Mouse (Mus musculus) heart, postnatal 0 days (tissue): Measurements from ENCODE around the gene Klhl26. TPM values are rescaled to one million over a fixed set of nuclear protein-coding genes. Genes with fewer than 3 reads are reported as not detected.

Source experiments
- ATAC-seq: fragments of 200-750 bp; cut with Nextera tagmentation; 2 replicates; pipeline ENCODE4 v1.8.0; 2017; ENCODE audit warnings: low read depth, moderate number of reproducible peaks, moderate library complexity; ENCODE audit not compliant: insufficient read depth
- DNase-seq: peaks from one replicate; pipeline ENCODE4 v3.0.0-alpha.2; 2016; ENCODE audit warnings: low spot score
- H3K27ac ChIP-seq: fragments of 300-500 bp; sonication (generic); 2 replicates; pipeline ENCODE4 v1.5.1; 2014; ENCODE audit warnings: low read depth, mild to moderate bottlenecking
- H3K27me3 ChIP-seq: fragments of 300-500 bp; sonication (generic); 2 replicates; pipeline ENCODE4 v1.6.1; 2014; ENCODE audit warnings: low read length, mixed read lengths; ENCODE audit not compliant: control insufficient read depth, insufficient read depth
- H3K36me3 ChIP-seq: fragments of 300-500 bp; sonication (generic); replicated peaks from 2 replicates; pipeline ENCODE4 v1.6.1; 2014; ENCODE audit warnings: low read length, mixed read lengths; ENCODE audit not compliant: control insufficient read depth, insufficient read depth
- H3K4me1 ChIP-seq: fragments of 300-500 bp; sonication (generic); 2 replicates; pipeline ENCODE4 v1.6.1; 2014; ENCODE audit warnings: antibody characterized with exemption; ENCODE audit not compliant: control insufficient read depth, insufficient read depth
- H3K4me2 ChIP-seq: fragments of 300-500 bp; sonication (generic); 2 replicates; pipeline ENCODE4 v1.6.1; 2014; ENCODE audit warnings: low read depth, mild to moderate bottlenecking, low read length, moderate library complexity
- H3K4me3 ChIP-seq: fragments of 300-500 bp; sonication (generic); 2 replicates; pipeline ENCODE4 v1.5.1; 2014; ENCODE audit warnings: low read depth, low read length
- H3K9ac ChIP-seq: fragments of 300-500 bp; sonication (generic); replicated peaks from 2 replicates; pipeline ENCODE4 v1.6.1; 2014; ENCODE audit warnings: low read depth, low read length, mixed read lengths
- H3K9me3 ChIP-seq: fragments of 300-500 bp; sonication (generic); replicated peaks from 2 replicates; pipeline ENCODE4 v1.6.1; 2016; ENCODE audit warnings: low read length; ENCODE audit not compliant: control insufficient read depth
- CTCF ChIP-seq: IDR thresholded peaks from 2 replicates; pipeline ENCODE4 v1.5.1; 2016; ENCODE audit warnings: antibody characterized with exemption, control low read depth, low read depth
- EP300 ChIP-seq: IDR thresholded peaks from 2 replicates; pipeline ENCODE4 v1.6.1; 2016; ENCODE audit warnings: antibody characterized with exemption, low read depth
- WGBS: fragments of 180-500 bp; shearing (Covaris S2); extraction: QIAGEN DNeasy Blood & Tissue Kit; methylation state at CpG from one replicate; pipeline ENCODE4 v1.1.7; 2014; 5-methylcytosine and 5-hydroxymethylcytosine counted together
- polyA plus RNA-seq: library from polyadenylated mRNA; unstranded; fragments of >200 nt; fragmentation: Nextera tagmentation; extraction: Ambion mirVana; gene quantifications from 2 replicates; pipeline ENCODE4 v1.2.1, GENCODE M21; 2015
- total RNA-seq: library from RNA; depleted of rRNA; stranded (reverse); fragments of >200 nt; gene quantifications from 2 replicates; pipeline ENCODE4 v1.2.3, GENCODE M21; 2014; ENCODE audit warnings: low replicate concordance

The Klhl26 gene
- total and polyA plus RNA-seq, 2 experiments from 2014 or later, result 8.7 to 22.6 TPM

- peak within 1 kb of the TSS; percentile 38 for H3K4me3 ChIP-seq
- H3K4me2 ChIP-seq, result peak within 1 kb of the TSS; percentile 57
- no peaks in the 10 kb centered on the region for H3K9me3 ChIP-seq
- H3K36me3 ChIP-seq, result no peaks in the 10 kb centered on the region
- peaks cover 15% of the 10 kb centered on the region for H3K4me1 ChIP-seq
- 8% methylated on average over 33 of the region's 33 CpGs for WGBS
- ATAC-seq (no peak), DNase-seq (no peak)
- no peak for TF ChIP-seq CTCF
- no peak for TF ChIP-seq EP300
- H3K27me3 ChIP-seq, result peaks cover 95% of the 10 kb centered on the region
- H3K27ac ChIP-seq, result no peak within 1 kb of the TSS
- H3K9ac ChIP-seq, result no peak within 1 kb of the TSS
Observed at GRCm38 (mm10) chr8:70486941-70487520, 10.3 kb upstream of the Klhl26 start, which contains the start of gene Tmem59l. Gene Tmem59l, minus strand, starts transcription at chr8:70487358.

GRCm38 (mm10) chr8:70486191-70486681 is 9.5 kb upstream of the Klhl26 start:
- Histone ChIP-seq H3K36me3 (no peaks in the 10 kb centered on the region), H3K4me3 (no peak overlapping the region), H3K9me3 (no peaks in the 10 kb centered on the region), H3K4me1 (peaks cover 15% of the 10 kb centered on the region), H3K27ac (no peak overlapping the region), H3K9ac (no peak overlapping the region), H3K4me2 (no peak overlapping the region), H3K27me3 (peaks cover 94% of the 10 kb centered on the region)
- WGBS, result 52% methylated on average over 7 of the region's 7 CpGs
- DNase-seq, result no peak
- no peak for ATAC-seq
- TF ChIP-seq EP300 (no peak), CTCF (no peak)

GRCm38 (mm10) chr8:70482943-70483342 is 6.2 kb upstream of the Klhl26 start:
- TF ChIP-seq CTCF (no peak), EP300 (no peak)
- Histone ChIP-seq H3K36me3 (no peaks in the 10 kb centered on the region), H3K9ac (no peak overlapping the region), H3K27ac (no peak overlapping the region), H3K27me3 (peaks cover 67% of the 10 kb centered on the region), H3K4me1 (peaks cover 3% of the 10 kb centered on the region; the same call in 1 of the 2 replicates), H3K4me2 (no peak overlapping the region), H3K9me3 (no peaks in the 10 kb centered on the region), H3K4me3 (no peak overlapping the region)
- 44% methylated on average over 2 of the region's 2 CpGs for WGBS
- DNase-seq (no peak), ATAC-seq (no peak)

- H3K9me3 ChIP-seq, result no peaks in the 10 kb centered on the region
- 64% methylated on average over 3 of the region's 3 CpGs for WGBS
- H3K9ac ChIP-seq, result no peak overlapping the region
- H3K4me3 ChIP-seq, result no peak overlapping the region
- peaks cover 6% of the 10 kb centered on the region; the same call in 1 of the 2 replicates for H3K4me1 ChIP-seq
- H3K36me3 ChIP-seq, result no peaks in the 10 kb centered on the region
- H3K27ac ChIP-seq, result no peak overlapping the region
- ATAC-seq (no peak), DNase-seq (no peak)
- no peak overlapping the region for H3K4me2 ChIP-seq
- TF ChIP-seq CTCF, result no peak
- no peak for TF ChIP-seq EP300
- H3K27me3 ChIP-seq, result peaks cover 58% of the 10 kb centered on the region
Observed at GRCm38 (mm10) chr8:70481908-70482307, 5.1 kb upstream of the Klhl26 start.

GRCm38 (mm10) chr8:70477269-70477982 is 658 bp upstream of the Klhl26 start:
- Histone ChIP-seq H3K4me3 (peak overlapping the region; percentile 82), H3K4me1 (peaks cover 14% of the 10 kb centered on the region), H3K4me2 (peak overlapping the region; percentile 85), H3K27ac (no peak overlapping the region), H3K9ac (no peak overlapping the region), H3K36me3 (no peaks in the 10 kb centered on the region), H3K27me3 (peaks cover 17% of the 10 kb centered on the region; the same call in 1 of the 2 replicates), H3K9me3 (no peaks in the 10 kb centered on the region)
- ATAC-seq (peak; percentile 12; the same call in 1 of the 2 replicates), DNase-seq (no peak)
- TF ChIP-seq EP300 (no peak), CTCF (no peak)
- WGBS, result 3% methylated on average over 20 of the region's 21 CpGs
